Mouse (Mus musculus) testis, adult 2 months (tissue): Measurements from ENCODE around the gene Zfp580. TPM values are rescaled to one million over a fixed set of nuclear protein-coding genes. Genes with fewer than 3 reads are reported as not detected.
"Not testable (repeated sequence)": the region's sequence is repeated elsewhere in the genome, so short reads cannot be mapped to it uniquely, and the experiment has no call there.

ENCODE experiments used
- H3K27ac ChIP-seq: fragments of 200-500 bp; 2 replicates; pipeline ENCODE4 v1.5.1; 2012; ENCODE audit warnings: low read depth, low read length; ENCODE audit not compliant: control insufficient read depth, insufficient read depth
- H3K27me3 ChIP-seq: fragments of 200-500 bp; 2 replicates; pipeline ENCODE4 v1.6.1; 2012; ENCODE audit warnings: mild to moderate bottlenecking, low read length, moderate library complexity; ENCODE audit not compliant: control insufficient read depth, insufficient read depth
- H3K36me3 ChIP-seq: fragments of 200-500 bp; 2 replicates; pipeline ENCODE4 v1.6.1; 2012; ENCODE audit warnings: mild to moderate bottlenecking, low read length; ENCODE audit not compliant: control insufficient read depth, insufficient read depth
- H3K4me1 ChIP-seq: fragments of 200-500 bp; 2 replicates; pipeline ENCODE4 v1.6.1; 2012; ENCODE audit warnings: low read length; ENCODE audit not compliant: control insufficient read depth, insufficient read depth
- H3K4me3 ChIP-seq: fragments of 200-500 bp; 2 replicates; pipeline ENCODE4 v1.5.1; 2012; ENCODE audit warnings: low read depth, mild to moderate bottlenecking, low read length, moderate library complexity, mixed read lengths; ENCODE audit not compliant: control insufficient read depth
- CTCF ChIP-seq: fragments of 200-500 bp; IDR thresholded peaks from 2 replicates; pipeline ENCODE4 v1.5.1; 2012; ENCODE audit warnings: low read depth, mild to moderate bottlenecking, inconsistent platforms, low read length, moderate library complexity; ENCODE audit not compliant: control insufficient read depth, insufficient read depth, insufficient replicate concordance
- POLR2A ChIP-seq: fragments of 200-500 bp; IDR thresholded peaks from 2 replicates; pipeline ENCODE4 v1.6.1; 2012; ENCODE audit warnings: low read depth, mild to moderate bottlenecking, inconsistent platforms, low read length, moderate library complexity; ENCODE audit not compliant: control insufficient read depth
- polyA plus RNA-seq: library from polyadenylated mRNA; depleted of rRNA; stranded (reverse); fragments of >200 nt; gene quantifications from 2 replicates; pipeline ENCODE4 v1.2.3, GENCODE M21; 2012

Zfp580 gene
- polyA plus RNA-seq, 1 experiment, result 9.4 TPM

DNA sequence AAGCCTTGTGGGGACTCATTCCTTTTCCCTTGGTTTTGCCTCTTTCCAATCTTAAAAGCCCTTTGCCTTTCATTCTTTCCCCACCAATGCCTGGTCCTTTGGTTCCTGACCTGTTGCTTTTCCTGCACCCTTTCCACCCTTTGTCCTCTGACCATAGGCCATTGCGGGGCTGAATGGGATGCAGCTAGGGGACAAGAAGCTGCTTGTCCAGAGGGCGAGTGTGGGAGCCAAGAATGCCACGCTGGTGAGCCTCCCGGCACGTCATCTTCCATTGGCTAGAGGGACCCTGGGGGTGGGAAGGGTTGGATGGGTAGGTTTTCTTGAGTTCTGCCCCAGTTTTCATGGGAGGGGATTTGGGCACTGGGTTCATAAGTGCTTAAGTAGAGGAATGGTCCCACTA, 23.6 kb downstream of the Zfp580 start:
- TF ChIP-seq POLR2A (no peak), CTCF (no peak)
- Histone ChIP-seq H3K4me3 (no peak overlapping the region), H3K27ac (no peak overlapping the region), H3K36me3 (no peaks in the 10 kb centered on the region; the same call in 1 of the 2 replicates), H3K27me3 (no peaks in the 10 kb centered on the region), H3K4me1 (peaks cover 2% of the 10 kb centered on the region; the same call in 1 of the 2 replicates)

DNA sequence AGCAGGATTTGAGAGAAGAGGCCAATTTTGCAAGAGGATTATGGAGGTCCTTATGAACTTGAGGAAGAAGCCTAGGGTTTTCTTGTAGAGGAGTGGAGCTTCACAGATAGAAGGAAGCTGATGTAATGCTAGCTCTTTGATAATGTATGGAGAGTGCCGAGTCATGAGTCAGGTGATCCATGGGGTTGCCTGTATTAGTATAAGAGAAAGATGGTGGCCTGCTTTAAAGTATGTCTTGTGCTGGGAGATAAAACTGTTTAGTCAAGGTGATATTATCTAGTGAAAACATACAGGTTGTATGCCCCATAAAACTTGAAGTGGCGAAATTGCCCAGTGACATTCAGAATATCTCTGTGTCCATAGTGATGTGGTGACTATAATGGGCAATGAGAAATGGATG, 25.6 kb downstream of the Zfp580 start:
- no peaks in the 10 kb centered on the region for H3K27me3 ChIP-seq
- H3K36me3 ChIP-seq, result no peaks in the 10 kb centered on the region
- H3K27ac ChIP-seq, result no peak overlapping the region
- H3K4me1 ChIP-seq, result peaks cover 5% of the 10 kb centered on the region
- TF ChIP-seq POLR2A (no peak), CTCF (no peak)
- no peak overlapping the region for H3K4me3 ChIP-seq

DNA sequence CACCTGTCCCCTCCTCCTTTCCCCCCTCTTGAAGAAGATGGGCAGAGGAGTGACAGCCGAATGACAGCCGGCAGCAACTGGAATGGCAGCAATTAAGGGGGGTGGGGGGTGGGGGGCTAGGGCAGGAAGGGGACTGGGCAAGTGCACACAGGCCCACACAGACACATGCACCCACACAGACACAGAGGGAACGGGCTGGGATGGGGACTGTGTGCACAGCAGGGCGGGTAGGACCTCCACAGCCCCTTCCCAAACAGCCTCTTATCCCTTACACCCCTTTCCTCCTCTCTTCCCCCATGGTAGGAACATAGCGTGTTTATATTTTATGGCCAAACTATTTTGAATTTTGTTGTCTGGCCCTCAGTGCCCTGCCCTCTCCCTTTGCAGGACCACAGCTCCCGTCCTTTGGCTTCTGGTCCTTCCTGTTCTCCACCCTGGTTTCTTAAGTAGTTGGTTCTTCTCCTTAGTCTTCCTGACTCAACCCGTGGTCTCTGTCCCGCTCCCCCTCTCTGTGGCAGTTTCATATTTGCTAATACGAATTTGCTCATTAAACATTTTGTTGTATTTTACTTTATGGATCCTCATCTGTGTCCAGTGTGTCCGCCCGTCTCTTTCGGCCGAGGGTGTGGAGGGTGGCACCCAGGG, 28.1 kb downstream of the Zfp580 start:
- peak overlapping the region; percentile 81 for H3K4me3 ChIP-seq
- not testable (repeated sequence) for H3K27me3 ChIP-seq, H3K4me1 ChIP-seq, H3K36me3 ChIP-seq
- H3K27ac ChIP-seq, result peak overlapping the region; percentile 72

DNA sequence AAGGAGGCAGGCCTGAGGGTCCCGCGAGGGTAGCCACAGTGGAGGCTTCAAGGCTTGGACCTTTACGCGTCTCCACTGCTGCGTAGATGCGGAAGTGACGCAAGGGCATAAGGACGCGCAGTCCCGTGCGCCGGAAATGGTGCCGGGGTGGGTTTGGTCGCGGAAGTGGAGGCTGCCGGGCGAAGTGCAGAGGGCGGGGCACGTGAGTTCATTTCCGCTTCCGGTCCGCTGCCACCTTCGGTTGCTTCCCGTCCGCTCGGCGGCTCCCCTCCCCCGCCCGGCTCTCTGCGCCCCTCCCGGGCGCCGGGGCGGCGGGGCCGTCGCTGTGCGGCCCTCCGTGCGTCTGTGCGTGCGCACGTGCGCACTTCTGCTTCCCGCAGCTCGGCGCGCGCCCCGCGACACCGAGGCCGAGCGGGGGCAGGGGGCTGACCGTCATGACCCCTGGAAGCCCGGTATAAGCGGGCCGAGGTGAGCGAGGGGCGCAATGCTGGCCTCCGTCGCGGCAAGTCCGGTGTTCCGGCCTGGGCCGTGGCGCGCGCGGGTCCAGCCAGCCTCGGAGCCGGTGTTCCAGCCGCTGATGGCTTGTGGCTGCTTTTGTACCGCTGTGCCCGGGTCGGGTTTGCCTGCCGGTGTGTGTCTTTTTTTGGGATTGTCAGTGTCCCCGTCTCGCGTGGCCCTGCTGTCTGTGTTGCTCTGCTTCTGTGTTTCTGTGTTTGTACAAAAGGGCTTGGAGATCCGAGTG, 28.8 kb downstream of the Zfp580 start, which contains the start of gene Epn1:
Epn1 (plus strand) TSS at position 226 of the 742 bp plus-strand sequence.
- H3K4me3 ChIP-seq, result peak within 1 kb of the TSS; percentile 81
- TF ChIP-seq CTCF (no peak), POLR2A (peak; percentile 74)
- no peaks in the 10 kb centered on the region for H3K27me3 ChIP-seq
- H3K36me3 ChIP-seq, result no peaks in the 10 kb centered on the region
- peak within 1 kb of the TSS; percentile 72 for H3K27ac ChIP-seq
- peaks cover 6% of the 10 kb centered on the region for H3K4me1 ChIP-seq

DNA sequence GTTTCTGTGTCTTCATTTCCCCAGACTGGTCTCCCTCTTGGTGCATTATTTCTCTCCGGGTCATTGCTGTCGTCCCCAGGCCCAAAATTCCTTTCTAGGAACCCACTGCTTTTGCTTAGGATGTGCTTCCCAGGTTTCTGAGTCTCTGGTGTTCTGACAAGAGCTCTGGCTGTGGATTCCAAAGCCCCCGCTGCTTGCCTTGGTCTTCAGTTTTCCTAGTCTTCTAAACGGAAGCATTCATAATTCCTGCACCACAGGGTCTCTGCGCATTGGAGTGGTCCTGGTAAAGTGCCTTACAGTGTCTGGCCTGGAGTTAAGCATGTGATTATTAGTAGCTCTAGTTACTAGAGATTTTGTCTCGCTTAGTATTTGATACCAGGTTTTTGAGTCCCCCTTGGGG, 29.5 kb downstream of the Zfp580 start:
- no peaks in the 10 kb centered on the region for H3K27me3 ChIP-seq
- peak overlapping the region; percentile 81 for H3K4me3 ChIP-seq
- no peak for TF ChIP-seq CTCF
- TF ChIP-seq POLR2A, result no peak
- peaks cover 6% of the 10 kb centered on the region for H3K4me1 ChIP-seq
- peak overlapping the region; percentile 72 for H3K27ac ChIP-seq
- H3K36me3 ChIP-seq, result no peaks in the 10 kb centered on the region

DNA sequence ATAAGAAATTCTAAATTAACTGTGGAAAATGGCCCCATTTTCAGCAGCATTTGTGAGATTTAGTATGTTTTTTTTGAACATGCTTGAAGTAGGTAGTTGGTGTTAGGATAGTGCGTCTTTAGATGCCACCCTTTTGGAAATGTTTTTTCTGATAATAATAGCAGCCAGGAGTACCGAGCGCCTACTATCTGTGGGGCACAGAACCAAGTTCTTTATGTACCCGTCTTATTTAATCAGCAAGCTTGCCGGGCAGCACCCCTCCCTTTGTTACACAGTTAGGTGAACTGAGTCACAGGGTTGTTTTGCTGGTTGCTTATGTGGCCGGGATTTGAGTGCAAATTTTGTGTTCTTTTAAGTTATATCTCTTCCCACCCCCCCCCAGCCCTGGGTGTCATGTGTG, 29.9 kb downstream of the Zfp580 start:
- H3K4me1 ChIP-seq, result peaks cover 6% of the 10 kb centered on the region
- no peak overlapping the region for H3K27ac ChIP-seq
- H3K4me3 ChIP-seq, result no peak overlapping the region
- no peaks in the 10 kb centered on the region for H3K36me3 ChIP-seq
- TF ChIP-seq POLR2A, result no peak
- TF ChIP-seq CTCF, result no peak
- H3K27me3 ChIP-seq, result no peaks in the 10 kb centered on the region

DNA sequence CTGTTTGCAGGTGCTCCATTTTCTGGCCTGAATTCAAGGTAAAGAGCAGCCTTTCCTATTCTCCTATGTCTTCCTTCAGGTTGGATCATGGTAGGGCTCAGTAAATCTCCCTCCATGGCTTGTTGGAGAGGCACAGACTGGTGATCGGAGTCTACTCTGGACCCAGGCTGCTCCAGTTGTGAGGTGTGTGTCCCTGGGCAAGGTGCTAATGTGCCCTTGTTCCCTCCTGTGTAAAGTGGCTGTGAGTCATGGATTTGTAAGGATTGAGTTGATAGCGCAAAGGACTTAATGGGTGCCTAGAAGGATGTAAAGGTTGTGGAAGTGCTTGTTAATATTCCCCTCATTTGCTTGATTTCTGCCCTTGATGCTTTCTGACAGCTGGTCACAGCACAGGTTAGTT, 30.6 kb downstream of the Zfp580 start:
- H3K4me1 ChIP-seq, result peaks cover 6% of the 10 kb centered on the region
- TF ChIP-seq CTCF (no peak), POLR2A (no peak)
- H3K4me3 ChIP-seq, result no peak overlapping the region
- H3K27me3 ChIP-seq, result no peaks in the 10 kb centered on the region
- peak overlapping the region; percentile 26; the same call in 1 of the 2 replicates for H3K27ac ChIP-seq
- H3K36me3 ChIP-seq, result no peaks in the 10 kb centered on the region

DNA sequence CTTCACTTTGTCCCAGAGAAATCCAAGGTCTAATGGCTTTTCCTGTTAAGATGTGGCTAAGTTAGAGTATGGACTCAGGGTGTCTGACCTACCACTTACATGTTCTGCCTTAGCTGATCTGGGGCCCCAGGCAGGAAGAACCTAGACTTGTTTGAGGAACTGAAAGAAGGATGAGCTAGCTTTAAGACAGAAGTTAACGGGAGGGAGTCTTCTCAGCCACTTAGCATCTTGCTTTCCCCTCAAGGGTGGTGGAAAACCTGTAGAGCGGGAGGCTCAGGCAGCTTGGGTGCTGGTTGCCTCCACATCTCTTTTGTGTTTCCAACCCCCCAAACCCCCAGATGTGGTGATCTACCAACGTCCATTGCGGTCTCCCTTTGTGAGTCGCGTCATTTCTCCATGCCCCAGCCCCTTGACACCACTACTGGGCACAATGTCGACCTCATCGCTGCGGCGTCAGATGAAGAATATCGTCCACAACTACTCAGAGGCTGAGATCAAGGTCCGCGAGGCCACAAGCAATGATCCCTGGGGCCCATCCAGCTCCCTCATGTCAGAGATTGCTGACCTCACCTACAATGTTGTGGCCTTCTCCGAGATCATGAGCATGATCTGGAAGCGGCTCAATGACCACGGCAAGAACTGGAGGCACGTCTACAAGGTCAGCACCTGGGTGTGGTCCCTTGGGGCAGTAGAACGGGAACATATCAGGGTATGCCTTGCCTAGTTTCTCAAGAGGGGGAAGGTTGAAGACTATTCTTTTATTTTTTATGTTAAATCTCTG, 32.2 kb downstream of the Zfp580 start:
- Histone ChIP-seq H3K27ac (no peak overlapping the region), H3K36me3 (no peaks in the 10 kb centered on the region), H3K27me3 (no peaks in the 10 kb centered on the region), H3K4me1 (peaks cover 6% of the 10 kb centered on the region), H3K4me3 (no peak overlapping the region)
- TF ChIP-seq CTCF, result no peak
- no peak for TF ChIP-seq POLR2A
